In the genomic region with DNA sequence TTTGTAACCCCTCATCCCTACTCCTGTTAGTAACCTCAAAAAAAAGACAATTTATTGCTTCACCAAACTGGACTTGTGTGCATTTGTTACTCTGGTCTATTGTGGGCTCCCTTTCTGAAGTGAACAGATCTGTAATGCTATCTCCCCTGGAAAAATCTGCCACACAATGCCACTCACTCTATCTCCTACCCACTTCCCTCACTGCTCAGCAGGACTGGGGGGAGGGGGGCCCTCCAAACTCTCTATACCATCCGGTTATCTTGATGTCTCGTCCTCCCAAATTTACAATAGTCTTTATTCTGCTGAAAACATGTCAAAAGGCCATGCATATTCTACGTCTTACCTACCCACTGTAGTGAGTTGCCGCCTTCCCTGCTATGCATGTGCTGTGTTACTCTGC, we compare ENCODE assay signal across 20 mouse cellular contexts.
DNase-seq lines count a peak whose midpoint lies in the region; ATAC-seq and TF ChIP-seq lines count a peak whose summit lies in the region.
"Had no signal": no experiment of that assay in that cellular context is flagged by ENCODE, and none has a peak within 500 bp of the region (broad histone marks: within the 10 kb centered on the region; RNA-seq: fewer than 3 reads in every experiment).

No protein-coding gene starts in this region.

- peaks cover 30% of the 10 kb centered on the region for H3K36me3 ChIP-seq in limb, embryonic 14.5 days (ENCODE audit: control insufficient read depth, insufficient read depth, low read length)
- peaks cover 38% of the 10 kb centered on the region for H3K36me3 ChIP-seq in limb, embryonic 10.5 days
- no peaks in the 10 kb centered on the region for H3K36me3 ChIP-seq in intestine, embryonic 15.5 days
- H3K36me3 ChIP-seq: forebrain, embryonic 15.5 days had no signal

- TF ChIP-seq POLR2A in limb, embryonic 14.5 days (IDR thresholded peaks at IDR 0.05; ENCODE audit: borderline replicate concordance, extremely low read depth, insufficient read depth, insufficient read length) = no peak

- WGBS in limb, embryonic 14.5 days = 75% methylated on average over 4 of the region's 4 CpGs
- WGBS in limb, embryonic 10.5 days = 83% methylated on average over 4 of the region's 4 CpGs
- WGBS in intestine, embryonic 15.5 days = 76% methylated on average over 4 of the region's 4 CpGs

- H3K27me3 ChIP-seq in limb, embryonic 14.5 days (ENCODE audit: control insufficient read depth, insufficient read depth, low read length) = no peaks in the 10 kb centered on the region
- H3K27me3 ChIP-seq in limb, embryonic 10.5 days (ENCODE audit: low read depth, poor library complexity, severe bottlenecking) = no peaks in the 10 kb centered on the region
- no peaks in the 10 kb centered on the region for H3K27me3 ChIP-seq in intestine, embryonic 15.5 days (replicated peaks)
- H3K27me3 ChIP-seq: CH12.LX; forebrain, embryonic 15.5 days; Patski had no signal

- peaks cover 14% of the 10 kb centered on the region for H3K4me1 ChIP-seq in limb, embryonic 14.5 days (ENCODE audit: control insufficient read depth, insufficient read depth, low read length)
- H3K4me1 ChIP-seq in limb, embryonic 10.5 days = peaks cover 4% of the 10 kb centered on the region; the same call in 1 of the 2 replicates
- H3K4me1 ChIP-seq in intestine, embryonic 15.5 days (replicated peaks) = no peaks in the 10 kb centered on the region

- H3K4me3 ChIP-seq in limb, embryonic 14.5 days (replicated peaks; ENCODE audit: low read length) = no peak overlapping the region
- H3K4me3 ChIP-seq in limb, embryonic 10.5 days = no peak overlapping the region
- no peak overlapping the region for H3K4me3 ChIP-seq in intestine, embryonic 15.5 days (replicated peaks)
- H3K4me3 ChIP-seq: embryonic facial prominence, embryonic 10.5 days; forebrain, embryonic 15.5 days; heart, adult 2 months; hindbrain, embryonic 10.5 days had no signal

- no peak overlapping the region for H3K9ac ChIP-seq in limb, embryonic 14.5 days (ENCODE audit: low read depth, low read length, severe bottlenecking)
- H3K9ac ChIP-seq in intestine, embryonic 15.5 days = no peak overlapping the region
- H3K9ac ChIP-seq: forebrain, embryonic 15.5 days; hindbrain, embryonic 14.5 days had no signal

- 0 out of 2 replicates have a peak overlapping the region, but pooled peaks have one; percentile 3 for H3K4me2 ChIP-seq in limb, embryonic 14.5 days (replicated peaks; ENCODE audit: low read depth, low read length, severe bottlenecking)
- H3K4me2 ChIP-seq in intestine, embryonic 15.5 days (replicated peaks) = no peak overlapping the region
- H3K4me2 ChIP-seq: forebrain, embryonic 15.5 days; heart, embryonic 11.5 days; hindbrain, embryonic 14.5 days had no signal

- DNase-seq in limb, embryonic 14.5 days (ENCODE audit: low spot score) = no peak
- DNase-seq in limb, embryonic 10.5 days (ENCODE audit: low spot score) = no peak
- DNase-seq in thymus, postnatal 14 days = peak; percentile 57
- no peak for DNase-seq in thymus, adult 18-20 months
- peak; percentile 35 for DNase-seq in thymus, postnatal 25 days
- DNase-seq: adrenal gland, postnatal 14 days; cerebellum, adult 11-12 months; cerebellum, adult 9-11 months; cerebellum, postnatal 36 days; gastrocnemius, postnatal 36 days; heart, adult 2 months had no signal

- H3K9me3 ChIP-seq in limb, embryonic 14.5 days (ENCODE audit: control insufficient read depth, low read length) = no peaks in the 10 kb centered on the region
- no peaks in the 10 kb centered on the region for H3K9me3 ChIP-seq in limb, embryonic 10.5 days (replicated peaks)
- no peaks in the 10 kb centered on the region for H3K9me3 ChIP-seq in intestine, embryonic 15.5 days
- H3K9me3 ChIP-seq: forebrain, embryonic 15.5 days had no signal

- ATAC-seq in limb, embryonic 14.5 days (ENCODE audit: low FRiP score, low read depth) = no peak
- no peak for ATAC-seq in intestine, embryonic 15.5 days
- ATAC-seq: activated CD4-positive, CD25-positive, alpha-beta regulatory T cell, adult 4 months; forebrain, embryonic 15.5 days; Patski had no signal

- no peak overlapping the region for H3K27ac ChIP-seq in limb, embryonic 14.5 days (replicated peaks; ENCODE audit: low read depth, low read length)
- H3K27ac ChIP-seq in limb, embryonic 10.5 days = no peak overlapping the region
- H3K27ac ChIP-seq in intestine, embryonic 15.5 days = no peak overlapping the region
- H3K27ac ChIP-seq: embryonic facial prominence, embryonic 10.5 days; forebrain, embryonic 15.5 days; heart, adult 2 months; hindbrain, embryonic 10.5 days; hindbrain, embryonic 14.5 days had no signal

Comparison
In these comparisons a context has a peak if more than half of its experiments do, and no peak if none do; other contexts are left out.
1. DNase-seq: peak in thymus, postnatal 14 days (single experiment) and thymus, postnatal 25 days (single experiment); none in limb, embryonic 14.5 days (single experiment), limb, embryonic 10.5 days (single experiment) and thymus, adult 18-20 months (0 of 2).